Mouse (Mus musculus): Measurements from ENCODE around the gene Hoxb1.

GRCm38 (mm10) chr11:96396772-96397626 is 31.4 kb downstream of the Hoxb1 start:
- TF ChIP-seq CTCF (IDR thresholded peaks at IDR 0.05; ENCODE audit: low read depth) (no peak), EP300 (IDR thresholded peaks at IDR 0.05; ENCODE audit: low read depth) (no peak)

Data from heart, postnatal 0 days (tissue).